In the genomic region with DNA sequence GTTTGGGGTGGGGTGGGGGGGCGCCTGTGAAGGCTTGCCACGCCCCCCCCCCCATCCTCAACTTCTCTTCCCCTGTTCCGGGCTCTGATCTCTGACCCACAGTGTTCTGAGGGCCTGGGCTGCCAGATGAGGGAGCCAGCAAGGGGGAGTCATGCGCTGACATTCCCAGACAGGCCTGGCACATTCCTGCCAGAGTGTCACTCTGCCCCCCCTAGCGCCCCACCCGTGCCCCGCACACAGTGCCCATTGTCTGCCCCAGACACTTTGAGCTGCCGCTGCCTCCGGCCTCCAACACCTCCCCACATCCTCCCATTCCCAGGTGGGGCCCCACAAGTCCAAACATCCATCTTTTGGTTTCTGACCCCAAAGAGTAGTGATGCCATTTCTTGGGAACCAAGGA, we compare ENCODE assay signal across 17 mouse cellular contexts. TPM values are rescaled to one million over a fixed set of nuclear protein-coding genes. Genes with fewer than 3 reads are reported as not detected.
"Had no signal": no experiment of that assay in that cellular context is flagged by ENCODE, and none has a peak within 500 bp of the region (broad histone marks: within the 10 kb centered on the region; RNA-seq: fewer than 3 reads in every experiment).

No protein-coding gene starts in this region.

- H3K4me1 ChIP-seq: liver, embryonic 13.5 days; midbrain, embryonic 13.5 days had no signal

- DNase-seq: layer of hippocampus, adult 9-11 months; liver, embryonic 13.5 days; lung, embryonic 14.5 days; lung, postnatal 10 days; lung, postnatal 36 days; right cerebral cortex, adult 18-20 months; right cerebral cortex, postnatal 14 days; right cerebral cortex, postnatal 4 days; thymus, postnatal 25 days had no signal

- H3K4me3 ChIP-seq: layer of hippocampus, adult 2 months; liver, embryonic 13.5 days; megakaryocyte, embryonic 14.5 days; midbrain, embryonic 10.5 days; midbrain, embryonic 13.5 days; stomach, embryonic 15.5 days had no signal

- H3K36me3 ChIP-seq: liver, embryonic 13.5 days; midbrain, embryonic 10.5 days; midbrain, embryonic 13.5 days; stomach, embryonic 15.5 days had no signal

- H3K4me2 ChIP-seq: liver, embryonic 13.5 days; lung, embryonic 14.5 days; midbrain, embryonic 13.5 days; stomach, embryonic 15.5 days had no signal

- H3K27ac ChIP-seq: kidney, postnatal 0 days; layer of hippocampus, adult 2 months; liver, embryonic 13.5 days; midbrain, embryonic 13.5 days; stomach, embryonic 15.5 days had no signal

- H3K9me3 ChIP-seq: liver, embryonic 13.5 days; midbrain, embryonic 10.5 days; midbrain, embryonic 13.5 days; stomach, embryonic 15.5 days had no signal

- H3K9ac ChIP-seq: liver, embryonic 13.5 days; lung, embryonic 14.5 days; midbrain, embryonic 13.5 days; stomach, embryonic 15.5 days had no signal

- ATAC-seq: midbrain, embryonic 13.5 days; midbrain, embryonic 16.5 days had no signal

RNA-seq across cellular contexts. Expression of a gene that starts 28.8 kb away (rescaled TPM):
- total RNA-seq: monocyte, adult 5-6 weeks had no signal
